Mouse (Mus musculus) heart, postnatal 0 days (tissue): ENCODE data around the gene Aox2. TPM values are rescaled to one million over a fixed set of nuclear protein-coding genes. Genes with fewer than 3 reads are reported as not detected.

Source experiments
- ATAC-seq: fragments of 200-750 bp; cut with Nextera tagmentation; 2 replicates; pipeline ENCODE4 v1.8.0; 2017; ENCODE audit warnings: low read depth, moderate number of reproducible peaks, moderate library complexity; ENCODE audit not compliant: insufficient read depth
- DNase-seq: peaks from one replicate; pipeline ENCODE4 v3.0.0-alpha.2; 2016; ENCODE audit warnings: low spot score
- H3K27ac ChIP-seq: fragments of 300-500 bp; sonication (generic); 2 replicates; pipeline ENCODE4 v1.5.1; 2014; ENCODE audit warnings: low read depth, mild to moderate bottlenecking
- H3K27me3 ChIP-seq: fragments of 300-500 bp; sonication (generic); 2 replicates; pipeline ENCODE4 v1.6.1; 2014; ENCODE audit warnings: low read length, mixed read lengths; ENCODE audit not compliant: control insufficient read depth, insufficient read depth
- H3K36me3 ChIP-seq: fragments of 300-500 bp; sonication (generic); replicated peaks from 2 replicates; pipeline ENCODE4 v1.6.1; 2014; ENCODE audit warnings: low read length, mixed read lengths; ENCODE audit not compliant: control insufficient read depth, insufficient read depth
- H3K4me1 ChIP-seq: fragments of 300-500 bp; sonication (generic); 2 replicates; pipeline ENCODE4 v1.6.1; 2014; ENCODE audit warnings: antibody characterized with exemption; ENCODE audit not compliant: control insufficient read depth, insufficient read depth
- H3K4me2 ChIP-seq: fragments of 300-500 bp; sonication (generic); 2 replicates; pipeline ENCODE4 v1.6.1; 2014; ENCODE audit warnings: low read depth, mild to moderate bottlenecking, low read length, moderate library complexity
- H3K4me3 ChIP-seq: fragments of 300-500 bp; sonication (generic); 2 replicates; pipeline ENCODE4 v1.5.1; 2014; ENCODE audit warnings: low read depth, low read length
- H3K9ac ChIP-seq: fragments of 300-500 bp; sonication (generic); replicated peaks from 2 replicates; pipeline ENCODE4 v1.6.1; 2014; ENCODE audit warnings: low read depth, low read length, mixed read lengths
- H3K9me3 ChIP-seq: fragments of 300-500 bp; sonication (generic); replicated peaks from 2 replicates; pipeline ENCODE4 v1.6.1; 2016; ENCODE audit warnings: low read length; ENCODE audit not compliant: control insufficient read depth
- CTCF ChIP-seq: IDR thresholded peaks from 2 replicates; pipeline ENCODE4 v1.5.1; 2016; ENCODE audit warnings: antibody characterized with exemption, control low read depth, low read depth
- EP300 ChIP-seq: IDR thresholded peaks from 2 replicates; pipeline ENCODE4 v1.6.1; 2016; ENCODE audit warnings: antibody characterized with exemption, low read depth
- WGBS: fragments of 180-500 bp; shearing (Covaris S2); extraction: QIAGEN DNeasy Blood & Tissue Kit; methylation state at CpG from one replicate; pipeline ENCODE4 v1.1.7; 2014; 5-methylcytosine and 5-hydroxymethylcytosine counted together
- polyA plus RNA-seq: library from polyadenylated mRNA; unstranded; fragments of >200 nt; fragmentation: Nextera tagmentation; extraction: Ambion mirVana; gene quantifications from 2 replicates; pipeline ENCODE4 v1.2.1, GENCODE M21; 2015
- total RNA-seq: library from RNA; depleted of rRNA; stranded (reverse); fragments of >200 nt; gene quantifications from 2 replicates; pipeline ENCODE4 v1.2.3, GENCODE M21; 2014; ENCODE audit warnings: low replicate concordance

Gene Aox2
- total and polyA plus RNA-seq, 2 experiments from 2014 or later, result 0.08 TPM; not detected in 1

DNA sequence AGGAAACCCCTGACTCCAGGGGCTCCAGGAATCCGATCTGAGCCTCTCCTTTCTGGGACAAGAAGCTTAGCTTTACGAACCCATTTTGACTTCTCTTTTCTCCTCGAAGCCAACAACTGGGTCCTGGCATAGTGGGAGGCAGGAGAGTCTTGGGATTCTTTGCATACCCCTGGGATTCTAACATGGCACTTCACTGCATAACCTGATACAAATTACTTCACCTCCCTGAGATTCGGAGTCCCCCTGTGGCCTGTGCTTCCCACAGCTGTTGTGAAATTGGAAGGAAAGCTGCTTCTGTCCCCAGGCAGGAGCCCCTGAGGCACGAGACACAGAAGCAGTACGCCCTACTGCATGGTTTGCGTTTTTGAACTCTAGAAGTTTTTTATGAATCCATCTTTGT is 387 bp downstream of the Aox2 start:
- Histone ChIP-seq H3K27me3 (no peaks in the 10 kb centered on the region), H3K27ac (no peak overlapping the region), H3K4me2 (no peak overlapping the region), H3K9me3 (no peaks in the 10 kb centered on the region), H3K9ac (no peak overlapping the region), H3K36me3 (no peaks in the 10 kb centered on the region), H3K4me3 (no peak overlapping the region), H3K4me1 (no peaks in the 10 kb centered on the region)
- DNase-seq (no peak), ATAC-seq (no peak)
- 61% methylated on average over 7 of the region's 7 CpGs for WGBS
- TF ChIP-seq EP300, result no peak
- TF ChIP-seq CTCF, result no peak

DNA sequence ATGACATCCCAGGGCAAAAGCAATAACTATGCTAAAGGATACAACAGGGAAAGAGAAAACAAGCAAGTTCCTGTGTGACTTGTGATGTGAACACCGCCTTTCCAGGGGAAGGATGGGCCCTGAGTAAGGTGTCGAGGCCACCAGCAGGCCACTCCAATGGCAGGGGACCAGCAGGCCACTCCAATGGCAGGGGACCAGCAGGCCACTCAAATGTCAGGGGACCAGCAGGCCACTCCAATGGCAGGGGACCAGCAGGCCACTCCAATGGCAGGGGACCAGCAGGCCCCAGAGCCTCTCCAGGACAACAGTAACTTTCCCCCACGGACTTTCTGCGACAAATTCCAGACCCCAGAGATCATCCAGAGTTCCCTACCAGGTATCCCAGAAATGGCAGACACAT is 2.3 kb downstream of the Aox2 start:
- H3K27me3 ChIP-seq, result no peaks in the 10 kb centered on the region
- no peak overlapping the region for H3K9ac ChIP-seq
- no peaks in the 10 kb centered on the region for H3K9me3 ChIP-seq
- no peak for DNase-seq
- no peak for TF ChIP-seq EP300
- TF ChIP-seq CTCF, result no peak
- H3K4me2 ChIP-seq, result no peak overlapping the region
- H3K4me3 ChIP-seq, result no peak overlapping the region
- ATAC-seq, result no peak
- H3K27ac ChIP-seq, result no peak overlapping the region
- H3K4me1 ChIP-seq, result no peaks in the 10 kb centered on the region
- 74% methylated on average over 4 of the region's 4 CpGs for WGBS
- no peaks in the 10 kb centered on the region for H3K36me3 ChIP-seq

DNA sequence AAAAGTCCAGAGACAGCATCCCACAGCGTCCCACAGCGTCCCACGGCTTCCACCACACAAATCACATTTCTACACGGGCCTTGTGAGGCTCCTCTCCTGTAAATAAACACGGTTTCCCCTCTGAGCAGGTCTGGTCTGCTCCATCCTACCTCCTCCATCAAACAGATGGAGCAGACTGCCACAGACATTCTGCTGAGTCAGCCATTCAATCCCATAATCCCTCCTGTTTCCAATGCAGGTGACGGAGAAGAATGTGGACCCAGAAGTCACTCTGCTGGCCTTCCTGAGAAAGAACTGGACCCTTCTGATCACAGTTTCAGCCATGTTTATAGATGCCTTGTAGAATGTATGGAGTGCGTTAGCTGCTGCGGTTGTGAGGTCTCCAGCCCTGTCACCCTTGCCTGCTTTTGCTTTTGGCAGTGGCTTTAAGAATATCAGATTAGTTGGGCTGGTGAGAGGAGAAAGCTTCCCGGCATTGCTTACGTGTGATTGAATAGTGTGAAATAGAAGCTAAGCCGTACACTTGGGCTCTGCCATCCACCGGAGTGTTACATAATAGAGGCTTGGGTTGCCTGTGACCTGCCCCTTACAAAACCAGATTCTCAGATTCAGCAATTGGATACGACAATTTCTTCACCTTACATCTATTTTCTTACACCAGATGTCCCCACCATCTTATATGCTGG is 3.0 kb downstream of the Aox2 start:
- H3K27ac ChIP-seq, result no peak overlapping the region
- H3K36me3 ChIP-seq, result no peaks in the 10 kb centered on the region
- H3K4me2 ChIP-seq, result no peak overlapping the region
- 71% methylated on average over 13 of the region's 13 CpGs for WGBS
- H3K9ac ChIP-seq, result no peak overlapping the region
- H3K9me3 ChIP-seq, result no peaks in the 10 kb centered on the region
- TF ChIP-seq CTCF (no peak), EP300 (no peak)
- no peak overlapping the region for H3K4me3 ChIP-seq
- ATAC-seq (no peak), DNase-seq (no peak)
- H3K27me3 ChIP-seq, result no peaks in the 10 kb centered on the region
- no peaks in the 10 kb centered on the region for H3K4me1 ChIP-seq

DNA sequence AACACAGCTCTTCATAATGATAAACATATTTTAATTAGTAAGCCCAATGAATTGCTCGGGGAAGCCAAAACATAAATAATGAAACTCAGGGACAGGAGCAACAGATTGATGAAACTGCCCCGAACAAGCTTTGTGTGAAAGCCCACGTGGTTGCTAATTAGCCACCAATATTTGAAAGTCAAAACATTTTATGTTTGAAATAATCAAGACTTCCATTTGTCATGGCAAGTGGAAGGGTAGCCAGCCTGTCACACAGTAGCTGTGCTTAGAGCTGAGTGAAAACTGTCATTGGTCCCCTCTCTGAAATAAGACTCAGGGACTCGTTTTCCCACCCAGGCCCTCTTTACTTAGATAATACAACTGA is 3.5 kb downstream of the Aox2 start:
- TF ChIP-seq EP300, result no peak
- no peak for TF ChIP-seq CTCF
- Histone ChIP-seq H3K27ac (no peak overlapping the region), H3K4me3 (no peak overlapping the region), H3K9ac (no peak overlapping the region), H3K9me3 (no peaks in the 10 kb centered on the region), H3K27me3 (no peaks in the 10 kb centered on the region), H3K4me1 (no peaks in the 10 kb centered on the region), H3K36me3 (no peaks in the 10 kb centered on the region), H3K4me2 (no peak overlapping the region)
- DNase-seq, result no peak
- 57% methylated on average over 4 of the region's 4 CpGs for WGBS
- ATAC-seq, result no peak

DNA sequence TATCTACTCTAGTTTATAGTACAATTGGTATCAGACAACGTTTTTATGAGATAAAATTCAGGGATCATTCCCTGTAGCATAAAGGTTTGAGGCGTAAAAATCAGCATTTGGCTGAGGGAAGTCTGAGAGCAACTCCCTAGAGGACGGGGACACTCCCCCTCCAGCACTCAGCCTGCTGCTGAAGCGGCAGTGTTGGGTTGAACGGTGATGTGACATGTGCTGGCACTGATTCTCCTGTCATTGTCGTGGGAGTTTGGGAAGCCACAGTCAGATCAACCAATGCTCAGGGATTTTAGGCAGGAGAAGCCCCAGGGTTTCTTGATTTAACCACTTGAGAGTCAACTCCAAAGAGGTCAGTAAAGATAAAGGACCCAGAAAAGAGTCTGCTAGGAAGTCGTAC is 6.4 kb downstream of the Aox2 start:
- Histone ChIP-seq H3K36me3 (no peaks in the 10 kb centered on the region), H3K27ac (no peak overlapping the region), H3K4me3 (no peak overlapping the region), H3K27me3 (no peaks in the 10 kb centered on the region), H3K9ac (no peak overlapping the region), H3K9me3 (no peaks in the 10 kb centered on the region), H3K4me1 (no peaks in the 10 kb centered on the region), H3K4me2 (no peak overlapping the region)
- ATAC-seq (no peak), DNase-seq (no peak)
- 26% methylated on average over 7 of the region's 7 CpGs for WGBS
- no peak for TF ChIP-seq EP300
- no peak for TF ChIP-seq CTCF

DNA sequence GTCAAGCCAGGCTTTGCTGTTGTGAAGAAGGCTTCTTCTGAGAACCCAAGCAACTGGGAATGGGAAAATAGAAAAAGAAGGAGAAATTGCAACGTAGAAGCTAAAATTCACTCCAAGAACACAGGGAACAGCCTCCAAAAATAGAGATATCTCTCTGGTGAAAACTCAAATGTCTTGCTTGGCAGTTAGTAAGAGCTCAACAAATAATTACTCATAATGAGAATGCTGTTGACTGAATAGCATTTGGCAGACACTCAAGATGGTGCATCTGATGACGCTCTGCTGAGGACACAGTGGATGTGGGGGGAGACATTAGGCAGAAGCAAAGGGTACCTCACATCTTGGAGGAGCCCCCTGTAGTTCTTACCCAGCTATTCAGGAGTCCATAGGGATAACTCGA is 10.0 kb downstream of the Aox2 start:
- no peak for ATAC-seq
- H3K36me3 ChIP-seq, result no peaks in the 10 kb centered on the region
- DNase-seq, result no peak
- 65% methylated on average over 3 of the region's 3 CpGs for WGBS
- no peak overlapping the region for H3K4me2 ChIP-seq
- H3K4me1 ChIP-seq, result peaks cover 3% of the 10 kb centered on the region; the same call in 1 of the 2 replicates
- TF ChIP-seq CTCF (no peak), EP300 (no peak)
- H3K9me3 ChIP-seq, result no peaks in the 10 kb centered on the region
- no peaks in the 10 kb centered on the region; the same call in 1 of the 2 replicates for H3K27me3 ChIP-seq
- no peak overlapping the region for H3K4me3 ChIP-seq
- H3K9ac ChIP-seq, result no peak overlapping the region
- no peak overlapping the region for H3K27ac ChIP-seq
